Mouse (Mus musculus): ENCODE measurements around the gene Slc35e3. TPM values are rescaled to one million over a fixed set of nuclear protein-coding genes. Genes with fewer than 3 reads are reported as not detected.

Slc35e3 gene
- polyA plus RNA-seq, 1 experiment from 2014 or later, result 31.7 TPM

DNA sequence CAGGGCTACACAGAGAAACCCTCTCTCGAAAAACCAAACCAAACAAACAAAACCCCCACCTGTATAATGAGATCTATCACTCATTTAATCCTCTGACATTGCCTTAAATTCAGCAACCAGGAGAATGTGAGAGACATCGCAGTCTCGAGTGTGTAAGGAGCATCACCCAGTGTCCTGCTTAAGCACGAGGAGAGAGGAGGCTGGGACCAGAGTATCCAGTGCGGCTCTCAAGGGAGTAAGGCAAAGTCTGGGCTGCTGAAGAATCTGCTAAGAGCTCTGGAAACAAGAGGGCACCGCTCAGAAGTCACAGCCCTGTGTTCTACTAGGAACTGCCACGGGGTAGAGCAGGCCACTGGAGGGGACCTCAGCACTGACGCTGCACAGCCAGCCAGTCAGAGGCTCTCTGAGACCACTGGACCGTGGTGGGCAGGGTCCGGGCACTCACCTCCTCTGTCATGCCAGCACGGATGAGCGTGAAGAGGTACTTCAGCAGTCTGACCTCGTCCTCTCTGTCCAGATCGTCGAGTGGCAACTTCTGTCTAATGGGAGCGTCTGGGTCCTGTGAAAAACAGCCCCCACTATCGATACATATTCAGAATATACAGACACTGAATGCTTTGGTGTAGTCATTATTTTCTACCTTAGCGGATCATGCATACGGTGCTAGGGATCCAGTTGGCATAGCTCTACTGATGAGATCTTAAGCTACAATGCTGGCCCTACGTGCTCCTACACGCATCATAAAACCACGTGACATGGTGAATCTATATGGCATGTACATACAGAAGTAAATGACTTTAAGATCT is 28.0 kb upstream of the Slc35e3 start:
- H3K4me2 ChIP-seq (replicated peaks), result no peak overlapping the region
- WGBS, result 96% methylated on average over 22 of the region's 22 CpGs
- no peak overlapping the region for H3K27ac ChIP-seq (replicated peaks)
- no peak overlapping the region for H3K9ac ChIP-seq (replicated peaks)
- H3K4me3 ChIP-seq, result no peak overlapping the region
- H3K4me1 ChIP-seq, result no peaks in the 10 kb centered on the region
- H3K9me3 ChIP-seq, result no peaks in the 10 kb centered on the region
- peaks cover 83% of the 10 kb centered on the region for H3K36me3 ChIP-seq
- no peak for ATAC-seq (replicated peaks)
- no peaks in the 10 kb centered on the region for H3K27me3 ChIP-seq

DNA sequence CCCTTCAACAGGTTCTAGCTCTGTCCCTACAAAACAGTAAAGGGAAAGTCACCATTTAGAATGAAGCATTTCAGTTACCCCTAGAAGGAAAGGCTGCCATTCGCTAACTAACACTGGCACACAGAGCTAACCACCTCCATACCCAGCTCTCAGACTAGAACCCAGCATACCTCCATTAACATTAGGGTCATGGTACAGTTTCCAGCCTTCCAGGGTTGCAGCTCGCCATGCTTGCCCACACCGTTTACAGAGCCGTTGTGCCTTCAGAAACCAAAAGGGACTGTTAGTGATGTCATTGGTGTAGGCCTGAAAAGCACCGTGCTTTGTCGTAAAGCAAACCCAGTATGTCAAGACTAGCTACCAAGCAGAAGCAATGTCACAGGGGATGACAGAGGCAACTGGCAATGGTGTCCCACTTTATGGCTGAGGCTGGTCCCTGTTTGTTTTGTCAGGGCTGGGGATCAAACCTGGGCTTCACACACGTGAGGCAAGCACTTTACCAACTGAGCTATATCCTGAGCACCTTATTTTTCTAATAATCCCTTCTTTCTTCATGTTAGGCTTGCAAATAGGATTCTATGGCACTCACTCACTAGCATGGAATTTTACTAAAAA is 27.0 kb upstream of the Slc35e3 start:
- no peak for ATAC-seq (replicated peaks)
- WGBS, result 93% methylated on average over 7 of the region's 7 CpGs
- Histone ChIP-seq H3K9ac (replicated peaks) (no peak overlapping the region), H3K27me3 (no peaks in the 10 kb centered on the region), H3K4me2 (replicated peaks) (no peak overlapping the region), H3K4me3 (no peak overlapping the region), H3K27ac (replicated peaks) (no peak overlapping the region), H3K4me1 (no peaks in the 10 kb centered on the region), H3K9me3 (no peaks in the 10 kb centered on the region), H3K36me3 (peaks cover 75% of the 10 kb centered on the region)

DNA sequence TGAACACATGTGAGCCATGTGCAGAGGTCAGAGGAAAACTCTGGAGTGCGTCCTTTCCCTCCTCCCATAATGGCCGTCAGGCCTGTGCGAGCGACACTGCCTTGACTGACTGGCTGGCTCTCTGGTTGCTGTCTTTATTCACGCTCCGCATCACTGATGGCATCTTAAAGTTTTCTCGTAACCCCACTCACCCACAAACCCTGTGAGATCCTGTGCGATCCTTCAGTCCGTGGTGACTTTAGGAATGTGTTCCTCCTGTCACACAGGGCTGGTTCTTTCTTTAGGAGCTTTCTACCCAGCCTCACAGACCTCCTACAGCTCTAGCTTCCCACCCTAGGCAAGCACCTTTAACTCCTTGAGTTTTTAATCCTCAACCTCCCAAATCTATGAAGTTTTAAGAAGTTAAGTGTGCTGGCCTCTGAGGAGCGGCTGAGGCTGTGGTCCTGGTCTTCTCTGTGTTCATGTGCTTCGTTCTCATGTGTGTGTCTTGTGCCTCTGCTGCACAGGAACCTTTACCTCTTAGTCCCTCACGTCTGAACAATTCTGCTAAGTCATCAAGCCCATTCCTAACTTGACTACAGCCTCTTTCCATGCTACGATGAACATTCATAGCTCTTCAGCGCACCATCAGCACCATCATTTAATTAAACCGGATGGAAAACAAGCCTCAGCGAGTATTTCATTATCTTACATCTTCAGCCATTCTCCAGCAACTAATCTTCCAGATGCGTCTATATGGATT is 26.4 kb upstream of the Slc35e3 start:
- Histone ChIP-seq H3K4me3 (no peak overlapping the region), H3K9me3 (no peaks in the 10 kb centered on the region), H3K9ac (replicated peaks) (no peak overlapping the region), H3K27me3 (no peaks in the 10 kb centered on the region), H3K4me1 (no peaks in the 10 kb centered on the region), H3K27ac (replicated peaks) (no peak overlapping the region), H3K4me2 (replicated peaks) (no peak overlapping the region), H3K36me3 (peaks cover 77% of the 10 kb centered on the region)
- WGBS, result 90% methylated on average over 17 of the region's 17 CpGs
- ATAC-seq (replicated peaks), result no peak

DNA sequence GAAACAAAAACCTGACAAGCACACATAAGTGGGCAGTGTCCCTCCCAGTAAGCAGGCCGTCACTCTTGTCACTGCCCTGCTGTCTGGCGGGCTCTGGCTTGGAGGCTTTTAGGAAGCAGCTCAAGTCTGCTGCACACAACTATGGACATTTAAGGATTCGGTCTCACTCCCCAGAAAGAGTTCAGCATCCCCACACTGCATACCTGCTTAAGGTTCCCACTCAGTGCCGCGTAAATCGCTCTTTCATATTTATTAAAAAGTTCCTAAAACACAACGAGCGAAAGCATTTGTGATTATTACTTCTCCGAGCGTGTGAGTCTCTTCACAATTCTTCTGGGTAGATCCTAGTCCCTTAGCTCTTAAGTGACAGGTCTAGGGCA is 25.0 kb upstream of the Slc35e3 start:
- Histone ChIP-seq H3K4me2 (replicated peaks) (no peak overlapping the region), H3K4me3 (no peak overlapping the region), H3K36me3 (peaks cover 72% of the 10 kb centered on the region), H3K9ac (replicated peaks) (no peak overlapping the region), H3K9me3 (no peaks in the 10 kb centered on the region), H3K4me1 (no peaks in the 10 kb centered on the region), H3K27ac (replicated peaks) (no peak overlapping the region), H3K27me3 (no peaks in the 10 kb centered on the region)
- 93% methylated on average over 10 of the region's 10 CpGs for WGBS
- no peak for ATAC-seq (replicated peaks)

DNA sequence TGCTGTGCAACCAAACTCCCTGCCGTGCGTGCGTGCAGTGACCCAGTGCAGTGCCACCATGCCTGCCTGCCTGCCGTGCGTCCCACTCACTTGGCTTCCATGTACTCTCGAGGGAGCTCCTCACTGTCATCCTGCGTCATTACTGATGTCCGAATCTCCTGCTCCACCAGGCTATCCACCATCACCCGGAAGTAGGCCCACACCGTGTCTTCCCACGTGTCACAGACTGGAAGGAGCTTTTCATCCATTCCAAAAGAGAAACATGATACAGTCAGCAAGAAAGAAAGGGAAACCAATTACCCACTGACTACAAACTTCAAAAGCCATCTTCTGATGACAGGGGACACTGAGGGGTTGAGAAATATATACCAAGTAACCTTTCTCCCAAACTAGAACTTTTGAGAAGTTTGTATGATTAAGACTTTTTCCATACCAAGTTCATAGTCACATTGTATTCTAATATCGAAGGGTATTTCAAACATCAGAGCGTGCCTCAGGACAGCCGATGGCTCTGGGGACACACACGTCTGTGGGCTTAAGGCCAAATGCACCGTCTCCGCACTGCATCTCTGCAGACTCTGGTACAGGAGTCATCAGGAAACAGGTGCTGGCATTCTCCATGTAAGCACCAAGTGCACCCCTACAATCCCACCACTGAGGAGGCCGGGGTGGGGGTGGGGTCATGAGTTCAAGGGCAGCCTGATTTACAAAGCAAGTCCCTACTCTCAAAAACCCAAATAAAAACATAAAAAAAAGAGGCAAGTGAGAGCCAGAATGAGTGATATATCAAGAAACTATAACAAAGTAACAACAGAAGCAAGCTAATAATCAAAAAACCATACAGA is 24.3 kb upstream of the Slc35e3 start:
- Histone ChIP-seq H3K4me1 (no peaks in the 10 kb centered on the region), H3K9ac (replicated peaks) (no peak overlapping the region), H3K4me2 (replicated peaks) (no peak overlapping the region), H3K9me3 (no peaks in the 10 kb centered on the region), H3K27me3 (no peaks in the 10 kb centered on the region), H3K36me3 (peaks cover 73% of the 10 kb centered on the region), H3K27ac (replicated peaks) (no peak overlapping the region), H3K4me3 (no peak overlapping the region)
- 91% methylated on average over 18 of the region's 18 CpGs for WGBS
- ATAC-seq (replicated peaks), result no peak

DNA sequence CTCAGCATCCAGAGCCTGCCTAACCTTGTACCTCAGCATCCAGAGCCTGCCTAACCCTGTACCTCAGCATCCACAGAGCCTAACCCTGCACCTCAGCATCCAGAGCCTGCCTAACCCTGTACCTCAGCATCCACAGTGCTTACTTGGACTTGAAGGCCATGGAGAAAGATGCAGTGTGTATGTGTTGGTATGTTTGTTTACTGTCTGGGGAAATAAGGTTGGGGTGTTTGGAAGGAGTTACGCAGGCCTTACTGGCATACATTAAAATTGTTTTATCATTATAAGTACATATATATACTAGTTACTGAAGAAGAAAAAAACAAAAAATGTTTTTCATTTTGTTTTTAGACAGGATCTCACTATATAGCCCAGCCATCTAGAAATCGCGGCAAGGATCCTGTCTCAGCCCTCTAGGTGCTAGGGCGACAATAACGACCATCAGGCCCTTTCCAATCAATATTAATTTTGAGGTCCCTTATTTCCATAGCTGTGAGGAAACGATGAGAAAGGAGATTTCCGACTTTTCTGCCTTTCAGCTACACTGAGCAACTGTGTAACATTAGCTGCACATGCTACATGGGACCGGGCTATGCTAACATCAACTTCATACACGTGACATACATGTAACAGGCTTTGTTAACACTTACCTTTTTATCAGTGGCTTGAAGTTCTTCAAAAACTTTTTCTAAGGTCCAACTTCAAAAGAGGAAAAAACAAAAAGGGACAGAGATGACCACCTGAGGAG is 23.5 kb upstream of the Slc35e3 start:
- peaks cover 73% of the 10 kb centered on the region for H3K36me3 ChIP-seq
- H3K9ac ChIP-seq (replicated peaks), result no peak overlapping the region
- no peak overlapping the region for H3K4me2 ChIP-seq (replicated peaks)
- H3K27me3 ChIP-seq, result no peaks in the 10 kb centered on the region
- H3K4me3 ChIP-seq, result no peak overlapping the region
- H3K27ac ChIP-seq (replicated peaks), result no peak overlapping the region
- H3K9me3 ChIP-seq, result no peaks in the 10 kb centered on the region
- ATAC-seq (replicated peaks), result no peak
- H3K4me1 ChIP-seq, result no peaks in the 10 kb centered on the region
- 97% methylated on average over 9 of the region's 9 CpGs for WGBS

DNA sequence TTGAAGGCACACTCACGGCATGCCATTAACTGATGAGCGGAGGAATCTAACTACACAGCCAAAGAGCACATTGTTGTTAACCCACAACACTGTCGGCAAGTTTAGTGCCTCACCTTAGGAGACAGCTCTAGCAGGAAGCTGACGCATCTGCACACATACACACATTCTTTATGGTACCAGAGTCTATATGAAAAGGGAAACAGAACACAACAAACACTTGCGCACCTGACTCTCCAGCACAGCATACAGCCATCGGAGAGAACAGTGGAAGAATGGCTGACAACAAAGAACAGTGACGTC is 21.9 kb upstream of the Slc35e3 start:
- peaks cover 71% of the 10 kb centered on the region for H3K36me3 ChIP-seq
- ATAC-seq (replicated peaks), result no peak
- no peaks in the 10 kb centered on the region for H3K4me1 ChIP-seq
- no peaks in the 10 kb centered on the region for H3K27me3 ChIP-seq
- no peak overlapping the region for H3K4me2 ChIP-seq (replicated peaks)
- 72% methylated on average over 7 of the region's 7 CpGs for WGBS
- H3K4me3 ChIP-seq, result no peak overlapping the region
- no peaks in the 10 kb centered on the region for H3K9me3 ChIP-seq
- H3K27ac ChIP-seq (replicated peaks), result no peak overlapping the region
- H3K9ac ChIP-seq (replicated peaks), result no peak overlapping the region

DNA sequence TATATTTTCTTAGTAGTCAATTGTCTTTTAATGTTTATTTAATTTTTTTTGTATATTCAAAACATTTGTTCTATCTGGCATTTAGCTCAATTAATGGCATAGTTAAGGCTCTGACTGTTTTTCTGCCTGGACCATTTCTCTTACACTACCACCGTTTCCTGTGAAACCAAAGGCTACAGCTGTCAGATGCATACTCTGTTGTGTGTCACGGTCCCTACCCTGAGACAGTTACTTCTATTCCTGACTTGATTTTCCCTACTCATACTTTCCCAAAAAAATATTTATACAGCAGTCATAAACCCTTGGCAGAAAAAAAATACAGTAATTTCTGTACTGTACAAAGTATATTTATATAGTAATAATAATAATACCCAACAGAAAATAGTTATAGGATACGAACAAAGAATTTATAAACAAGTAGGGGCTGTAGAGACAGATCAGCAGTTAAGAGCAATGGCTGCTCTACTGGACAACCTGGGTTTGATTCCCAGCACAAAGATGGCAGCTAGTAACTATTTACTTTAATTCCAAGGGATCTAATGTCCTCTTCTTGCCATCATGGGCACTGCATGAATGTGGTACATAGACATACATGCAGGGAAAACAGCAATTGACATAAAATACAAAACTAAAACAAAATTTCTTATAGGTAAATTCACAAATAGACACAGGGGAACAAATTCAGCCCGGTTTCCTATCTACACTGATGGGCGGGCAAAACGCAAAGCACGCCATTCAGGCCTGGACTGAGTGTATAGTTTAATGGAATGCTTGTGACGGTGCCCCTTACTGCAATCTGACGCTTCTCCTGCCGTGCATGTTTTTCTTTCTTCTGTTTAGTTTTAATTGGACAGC is 21.3 kb upstream of the Slc35e3 start:
- Histone ChIP-seq H3K4me2 (replicated peaks) (no peak overlapping the region), H3K36me3 (peaks cover 71% of the 10 kb centered on the region), H3K4me1 (no peaks in the 10 kb centered on the region), H3K4me3 (no peak overlapping the region), H3K27me3 (no peaks in the 10 kb centered on the region), H3K9me3 (no peaks in the 10 kb centered on the region), H3K9ac (replicated peaks) (no peak overlapping the region), H3K27ac (replicated peaks) (no peak overlapping the region)
- no peak for ATAC-seq (replicated peaks)
- WGBS, result 81% methylated on average over 10 of the region's 10 CpGs

DNA sequence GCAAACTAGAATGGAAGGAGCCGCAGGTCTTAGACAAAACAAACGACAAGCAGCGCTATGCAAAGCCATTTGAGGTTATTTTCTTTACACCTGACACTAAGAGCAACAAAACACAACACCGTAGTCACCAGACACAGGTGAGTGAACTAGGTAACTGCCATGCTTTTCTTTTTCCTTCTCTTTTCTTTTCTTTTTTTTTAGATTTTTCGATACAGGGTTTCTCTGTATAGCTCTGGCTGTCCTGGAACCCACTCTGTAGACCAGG is 20.7 kb upstream of the Slc35e3 start:
- peaks cover 73% of the 10 kb centered on the region for H3K36me3 ChIP-seq
- no peak overlapping the region for H3K9ac ChIP-seq (replicated peaks)
- H3K4me3 ChIP-seq, result no peak overlapping the region
- no peaks in the 10 kb centered on the region for H3K27me3 ChIP-seq
- H3K4me1 ChIP-seq, result no peaks in the 10 kb centered on the region
- no peak overlapping the region for H3K27ac ChIP-seq (replicated peaks)
- ATAC-seq (replicated peaks), result no peak
- no peaks in the 10 kb centered on the region for H3K9me3 ChIP-seq
- WGBS, result 95% methylated on average over 5 of the region's 5 CpGs
- H3K4me2 ChIP-seq (replicated peaks), result no peak overlapping the region

DNA sequence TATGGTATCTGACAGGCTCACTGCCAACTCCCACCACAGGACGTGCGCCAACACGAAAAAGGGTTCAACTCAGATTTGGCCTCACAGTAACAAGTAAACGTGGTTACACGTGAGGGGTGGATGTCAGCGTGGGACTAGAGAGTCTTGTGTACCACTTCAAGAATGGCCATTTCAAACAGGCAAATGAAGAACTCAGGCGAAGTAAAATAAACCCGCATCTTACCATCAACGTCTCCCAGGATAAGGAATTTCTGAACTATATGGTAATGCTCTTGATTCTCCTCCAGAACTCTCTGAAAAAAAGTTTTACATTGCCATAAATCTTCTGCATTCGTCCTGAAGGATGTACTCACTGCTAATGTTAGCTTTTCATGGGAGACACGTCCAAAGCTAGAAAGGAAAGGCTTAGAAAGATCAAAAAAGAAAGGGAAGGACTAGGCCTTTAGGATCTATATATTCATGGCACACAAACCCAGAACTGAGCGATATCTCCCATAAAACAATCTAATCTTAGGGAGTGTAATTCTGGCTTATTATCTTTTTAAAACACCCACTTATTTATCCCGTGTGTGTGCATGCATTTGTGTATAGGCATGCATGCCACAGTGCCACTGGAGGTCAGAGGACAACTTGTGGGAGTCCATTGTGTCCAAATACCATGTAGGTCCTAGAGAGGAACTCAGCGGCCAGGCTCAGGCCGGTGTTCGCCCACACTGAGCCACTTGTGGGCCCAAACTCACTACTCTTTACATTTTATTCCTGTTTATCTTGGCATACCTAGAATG is 20.1 kb upstream of the Slc35e3 start:
- no peak overlapping the region for H3K9ac ChIP-seq (replicated peaks)
- no peak overlapping the region for H3K27ac ChIP-seq (replicated peaks)
- H3K27me3 ChIP-seq, result no peaks in the 10 kb centered on the region
- no peak overlapping the region for H3K4me2 ChIP-seq (replicated peaks)
- 95% methylated on average over 16 of the region's 16 CpGs for WGBS
- H3K36me3 ChIP-seq, result peaks cover 73% of the 10 kb centered on the region
- no peaks in the 10 kb centered on the region for H3K9me3 ChIP-seq
- no peaks in the 10 kb centered on the region for H3K4me1 ChIP-seq
- no peak overlapping the region for H3K4me3 ChIP-seq
- no peak for ATAC-seq (replicated peaks)
